Mouse (Mus musculus): ENCODE measurements around the gene Gm36864.

Gm36864 gene

GRCm38 (mm10) chr7:44225076-44225475 is 10.9 kb upstream of the Gm36864 start, which contains the start of gene Klk1:
Gene Klk1 (plus strand): TSS chr7:44225360.
- peaks cover 49% of the 10 kb centered on the region for H3K4me1 ChIP-seq (replicated peaks; ENCODE audit: low read depth, low read length)
- 0 out of 2 replicates have a peak, but pooled peaks have one; percentile 11 for TF ChIP-seq NANOG (IDR thresholded peaks at IDR 0.05; ENCODE audit: borderline replicate concordance, low read length)
- TF ChIP-seq CTCF (conservative IDR thresholded peaks at IDR 0.05; ENCODE audit: low read length) = no peak
- no peak for TF ChIP-seq POU5F1 (IDR thresholded peaks at IDR 0.05; ENCODE audit: borderline replicate concordance, low read length)
- H3K27me3 ChIP-seq (ENCODE audit: insufficient read depth, low read length) = 0 out of 2 replicates have a peak, but pooled peaks cover 2% of the 10 kb centered on the region
- no peak within 1 kb of the TSS for H3K4me3 ChIP-seq (replicated peaks; ENCODE audit: low read length)
- peaks cover 25% of the 10 kb centered on the region for H3K9me3 ChIP-seq (ENCODE audit: low read length)
- no peaks in the 10 kb centered on the region for H3K36me3 ChIP-seq (ENCODE audit: insufficient read depth, low read length)

- no peak overlapping the region for H3K4me3 ChIP-seq (replicated peaks; ENCODE audit: low read length)
- peaks cover 30% of the 10 kb centered on the region for H3K9me3 ChIP-seq (ENCODE audit: low read length)
- TF ChIP-seq NANOG (IDR thresholded peaks at IDR 0.05; ENCODE audit: borderline replicate concordance, low read length) (no peak), CTCF (conservative IDR thresholded peaks at IDR 0.05; ENCODE audit: low read length) (no peak), POU5F1 (IDR thresholded peaks at IDR 0.05; ENCODE audit: borderline replicate concordance, low read length) (no peak)
- H3K36me3 ChIP-seq (ENCODE audit: insufficient read depth, low read length) = 0 out of 2 replicates have a peak, but pooled peaks cover 3% of the 10 kb centered on the region
- peaks cover 14% of the 10 kb centered on the region for H3K4me1 ChIP-seq (replicated peaks; ENCODE audit: low read depth, low read length)
- no peaks in the 10 kb centered on the region for H3K27me3 ChIP-seq (ENCODE audit: insufficient read depth, low read length)
These were observed 3.9 kb downstream of the Gm36864 start for GRCm38 (mm10) chr7:44239913-44240312.

GRCm38 (mm10) chr7:44240712-44241111 is 4.7 kb downstream of the Gm36864 start:
- Histone ChIP-seq H3K4me3 (replicated peaks; ENCODE audit: low read length) (no peak overlapping the region), H3K4me1 (replicated peaks; ENCODE audit: low read depth, low read length) (peaks cover 19% of the 10 kb centered on the region)
- TF ChIP-seq CTCF (conservative IDR thresholded peaks at IDR 0.05; ENCODE audit: low read length) (no peak), NANOG (IDR thresholded peaks at IDR 0.05; ENCODE audit: borderline replicate concordance, low read length) (no peak), POU5F1 (IDR thresholded peaks at IDR 0.05; ENCODE audit: borderline replicate concordance, low read length) (no peak)

GRCm38 (mm10) chr7:44241163-44241562 is 5.2 kb downstream of the Gm36864 start:
- Histone ChIP-seq H3K9me3 (ENCODE audit: low read length) (peaks cover 30% of the 10 kb centered on the region), H3K4me3 (replicated peaks; ENCODE audit: low read length) (no peak overlapping the region), H3K4me1 (replicated peaks; ENCODE audit: low read depth, low read length) (peaks cover 15% of the 10 kb centered on the region), H3K27me3 (ENCODE audit: insufficient read depth, low read length) (no peaks in the 10 kb centered on the region), H3K36me3 (ENCODE audit: insufficient read depth, low read length) (0 out of 2 replicates have a peak, but pooled peaks cover 3% of the 10 kb centered on the region)
- TF ChIP-seq CTCF (conservative IDR thresholded peaks at IDR 0.05; ENCODE audit: low read length) (no peak), POU5F1 (IDR thresholded peaks at IDR 0.05; ENCODE audit: borderline replicate concordance, low read length) (no peak), NANOG (IDR thresholded peaks at IDR 0.05; ENCODE audit: borderline replicate concordance, low read length) (no peak)

More at GRCm38 (mm10) chr7:44240712-44241111, 4.7 kb downstream of the Gm36864 start:
- no peaks in the 10 kb centered on the region for H3K27me3 ChIP-seq (ENCODE audit: insufficient read depth, low read length)
- H3K36me3 ChIP-seq (ENCODE audit: insufficient read depth, low read length) = 0 out of 2 replicates have a peak, but pooled peaks cover 3% of the 10 kb centered on the region
- H3K9me3 ChIP-seq (ENCODE audit: low read length) = peaks cover 30% of the 10 kb centered on the region

GRCm38 (mm10) chr7:44244080-44244479 is 8.1 kb downstream of the Gm36864 start:
- no peak overlapping the region for H3K4me3 ChIP-seq (replicated peaks; ENCODE audit: low read length)
- H3K36me3 ChIP-seq (ENCODE audit: insufficient read depth, low read length) = peaks cover 17% of the 10 kb centered on the region
- TF ChIP-seq CTCF (conservative IDR thresholded peaks at IDR 0.05; ENCODE audit: low read length) (no peak), POU5F1 (IDR thresholded peaks at IDR 0.05; ENCODE audit: borderline replicate concordance, low read length) (no peak), NANOG (IDR thresholded peaks at IDR 0.05; ENCODE audit: borderline replicate concordance, low read length) (no peak)
- peaks cover 22% of the 10 kb centered on the region for H3K4me1 ChIP-seq (replicated peaks; ENCODE audit: low read depth, low read length)
- peaks cover 30% of the 10 kb centered on the region for H3K9me3 ChIP-seq (ENCODE audit: low read length)
- no peaks in the 10 kb centered on the region for H3K27me3 ChIP-seq (ENCODE audit: insufficient read depth, low read length)

- Histone ChIP-seq H3K36me3 (ENCODE audit: insufficient read depth, low read length) (peaks cover 40% of the 10 kb centered on the region), H3K27me3 (ENCODE audit: insufficient read depth, low read length) (no peaks in the 10 kb centered on the region), H3K4me1 (replicated peaks; ENCODE audit: low read depth, low read length) (peaks cover 42% of the 10 kb centered on the region), H3K9me3 (ENCODE audit: low read length) (peaks cover 14% of the 10 kb centered on the region), H3K4me3 (replicated peaks; ENCODE audit: low read length) (peak within 1 kb of the TSS; percentile 99)
- TF ChIP-seq NANOG (IDR thresholded peaks at IDR 0.05; ENCODE audit: borderline replicate concordance, low read length) (no peak), CTCF (conservative IDR thresholded peaks at IDR 0.05; ENCODE audit: low read length) (no peak), POU5F1 (IDR thresholded peaks at IDR 0.05; ENCODE audit: borderline replicate concordance, low read length) (no peak)
These were observed 10.3 kb downstream of the Gm36864 start, which contains the start of the genes 1700028J19Rik and 2410002F23Rik for GRCm38 (mm10) chr7:44246055-44246983. Gene 1700028J19Rik (minus strand): TSS chr7:44246695. Gene 2410002F23Rik (plus strand): TSS chr7:44246722.

- H3K27me3 ChIP-seq (ENCODE audit: insufficient read depth, low read length) = no peaks in the 10 kb centered on the region
- H3K4me3 ChIP-seq (replicated peaks; ENCODE audit: low read length) = peak overlapping the region; percentile 99
- no peak for TF ChIP-seq NANOG (IDR thresholded peaks at IDR 0.05; ENCODE audit: borderline replicate concordance, low read length)
- no peak for TF ChIP-seq POU5F1 (IDR thresholded peaks at IDR 0.05; ENCODE audit: borderline replicate concordance, low read length)
- no peak for TF ChIP-seq CTCF (conservative IDR thresholded peaks at IDR 0.05; ENCODE audit: low read length)
- H3K9me3 ChIP-seq (ENCODE audit: low read length) = peaks cover 9% of the 10 kb centered on the region
- peaks cover 43% of the 10 kb centered on the region for H3K36me3 ChIP-seq (ENCODE audit: insufficient read depth, low read length)
- H3K4me1 ChIP-seq (replicated peaks; ENCODE audit: low read depth, low read length) = peaks cover 43% of the 10 kb centered on the region
These were observed 11.1 kb downstream of the Gm36864 start for GRCm38 (mm10) chr7:44246984-44247470.

- Histone ChIP-seq H3K4me1 (replicated peaks; ENCODE audit: low read depth, low read length) (peaks cover 50% of the 10 kb centered on the region), H3K36me3 (ENCODE audit: insufficient read depth, low read length) (peaks cover 52% of the 10 kb centered on the region), H3K4me3 (replicated peaks; ENCODE audit: low read length) (peak overlapping the region; percentile 99), H3K9me3 (ENCODE audit: low read length) (no peaks in the 10 kb centered on the region), H3K27me3 (ENCODE audit: insufficient read depth, low read length) (no peaks in the 10 kb centered on the region)
- TF ChIP-seq POU5F1 (IDR thresholded peaks at IDR 0.05; ENCODE audit: borderline replicate concordance, low read length) (no peak), CTCF (conservative IDR thresholded peaks at IDR 0.05; ENCODE audit: low read length) (no peak), NANOG (IDR thresholded peaks at IDR 0.05; ENCODE audit: borderline replicate concordance, low read length) (no peak)
These were observed 12.0 kb downstream of the Gm36864 start for GRCm38 (mm10) chr7:44247971-44248370.
